Mouse (Mus musculus): ENCODE results near the gene Spaca3. TPM values are rescaled to one million over a fixed set of nuclear protein-coding genes. Genes with fewer than 3 reads are reported as not detected.

Gene Spaca3
- polyA plus RNA-seq, 1 experiment from 2014 or later: not detected

GRCm38 (mm10) chr11:80821296-80821695 is 36.9 kb upstream of the Spaca3 start:
- WGBS: 60% methylated on average over 14 of the region's 14 CpGs
- Histone ChIP-seq H3K9ac (replicated peaks; ENCODE audit: low read depth, low read length) (no peak overlapping the region), H3K4me2 (ENCODE audit: low read depth, low read length) (no peak overlapping the region), H3K4me1 (ENCODE audit: control insufficient read depth, insufficient read depth, low read length) (no peaks in the 10 kb centered on the region), H3K27ac (ENCODE audit: low read depth, low read length) (no peak overlapping the region), H3K27me3 (ENCODE audit: control insufficient read depth, insufficient read depth, low read length) (no peaks in the 10 kb centered on the region), H3K9me3 (ENCODE audit: control insufficient read depth, low read length) (no peaks in the 10 kb centered on the region), H3K36me3 (ENCODE audit: control insufficient read depth, insufficient read depth, low read length) (no peaks in the 10 kb centered on the region), H3K4me3 (ENCODE audit: low read depth, low read length) (no peak overlapping the region)
- ATAC-seq (ENCODE audit: low read depth): no peak

- H3K4me3 ChIP-seq (ENCODE audit: low read depth, low read length): no peak overlapping the region
- no peak for ATAC-seq (ENCODE audit: low read depth)
- H3K36me3 ChIP-seq (ENCODE audit: control insufficient read depth, insufficient read depth, low read length): no peaks in the 10 kb centered on the region
- H3K4me1 ChIP-seq (ENCODE audit: control insufficient read depth, insufficient read depth, low read length): no peaks in the 10 kb centered on the region
- H3K9ac ChIP-seq (replicated peaks; ENCODE audit: low read depth, low read length): no peak overlapping the region
- no peaks in the 10 kb centered on the region for H3K9me3 ChIP-seq (ENCODE audit: control insufficient read depth, low read length)
- no peaks in the 10 kb centered on the region for H3K27me3 ChIP-seq (ENCODE audit: control insufficient read depth, insufficient read depth, low read length)
- no peak overlapping the region for H3K27ac ChIP-seq (ENCODE audit: low read depth, low read length)
- WGBS: 65% methylated on average over 9 of the region's 9 CpGs
- H3K4me2 ChIP-seq (ENCODE audit: low read depth, low read length): no peak overlapping the region
Measured at GRCm38 (mm10) chr11:80821794-80822193, 36.4 kb upstream of the Spaca3 start.

DNA sequence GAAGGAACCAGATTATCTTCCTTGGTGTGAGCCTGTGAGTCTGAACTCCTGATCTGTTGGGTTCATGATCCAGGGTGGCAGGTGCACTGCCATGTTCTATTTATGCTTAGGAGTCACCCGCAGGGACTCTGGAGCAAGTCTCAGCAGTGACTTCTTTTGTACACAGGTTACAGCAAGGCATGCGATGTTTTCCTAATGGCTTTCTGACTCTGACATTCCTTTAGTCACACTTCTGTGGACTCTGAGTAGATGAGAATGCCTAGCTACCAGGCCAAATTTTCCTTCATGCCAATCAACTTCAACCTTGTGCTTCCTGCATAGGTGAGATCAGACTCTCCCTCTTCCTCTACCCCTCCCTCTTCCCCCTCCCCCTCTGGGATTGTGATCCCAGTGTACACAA is 22.8 kb upstream of the Spaca3 start:
- H3K36me3 ChIP-seq (ENCODE audit: control insufficient read depth, insufficient read depth, low read length): no peaks in the 10 kb centered on the region
- no peaks in the 10 kb centered on the region; the same call in 1 of the 2 replicates for H3K4me1 ChIP-seq (ENCODE audit: control insufficient read depth, insufficient read depth, low read length)
- no peaks in the 10 kb centered on the region for H3K27me3 ChIP-seq (ENCODE audit: control insufficient read depth, insufficient read depth, low read length)
- no peaks in the 10 kb centered on the region for H3K9me3 ChIP-seq (ENCODE audit: control insufficient read depth, low read length)
- no peak overlapping the region for H3K9ac ChIP-seq (replicated peaks; ENCODE audit: low read depth, low read length)
- 96% methylated on average over 2 of the region's 2 CpGs for WGBS
- H3K4me3 ChIP-seq (ENCODE audit: low read depth, low read length): no peak overlapping the region
- no peak for ATAC-seq (ENCODE audit: low read depth)
- no peak overlapping the region for H3K27ac ChIP-seq (ENCODE audit: low read depth, low read length)
- no peak overlapping the region for H3K4me2 ChIP-seq (ENCODE audit: low read depth, low read length)

DNA sequence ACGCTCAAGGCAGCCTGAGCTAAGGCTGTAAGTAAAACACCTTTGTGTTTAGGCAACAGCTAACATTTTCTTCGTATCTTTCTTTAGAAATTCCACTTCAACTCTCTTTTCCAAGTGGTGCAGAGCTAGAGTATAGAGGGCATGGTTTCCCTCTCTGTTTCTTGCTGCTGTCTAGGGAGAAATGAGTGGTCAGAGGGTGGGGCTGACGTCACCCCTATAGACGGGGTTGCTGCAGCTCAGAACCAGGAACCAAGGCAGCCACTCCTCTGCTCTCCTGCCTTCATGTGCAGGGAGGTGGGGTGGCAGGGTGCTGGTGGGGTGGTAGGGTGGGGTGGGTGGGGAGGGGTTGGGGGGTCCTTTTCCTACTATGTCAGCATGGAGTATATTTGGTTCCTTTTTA is 22.3 kb upstream of the Spaca3 start:
- ATAC-seq (ENCODE audit: low read depth): no peak
- no peak overlapping the region for H3K27ac ChIP-seq (ENCODE audit: low read depth, low read length)
- H3K9ac ChIP-seq (replicated peaks; ENCODE audit: low read depth, low read length): no peak overlapping the region
- no peak overlapping the region for H3K4me3 ChIP-seq (ENCODE audit: low read depth, low read length)
- WGBS: 79% methylated on average over 4 of the region's 4 CpGs
- no peak overlapping the region for H3K4me2 ChIP-seq (ENCODE audit: low read depth, low read length)
- no peaks in the 10 kb centered on the region for H3K36me3 ChIP-seq (ENCODE audit: control insufficient read depth, insufficient read depth, low read length)
- H3K9me3 ChIP-seq (ENCODE audit: control insufficient read depth, low read length): no peaks in the 10 kb centered on the region
- H3K27me3 ChIP-seq (ENCODE audit: control insufficient read depth, insufficient read depth, low read length): no peaks in the 10 kb centered on the region
- H3K4me1 ChIP-seq (ENCODE audit: control insufficient read depth, insufficient read depth, low read length): no peaks in the 10 kb centered on the region; the same call in 1 of the 2 replicates

GRCm38 (mm10) chr11:80838724-80839123 is 19.4 kb upstream of the Spaca3 start:
- H3K4me3 ChIP-seq (ENCODE audit: low read depth, low read length): no peak overlapping the region

DNA sequence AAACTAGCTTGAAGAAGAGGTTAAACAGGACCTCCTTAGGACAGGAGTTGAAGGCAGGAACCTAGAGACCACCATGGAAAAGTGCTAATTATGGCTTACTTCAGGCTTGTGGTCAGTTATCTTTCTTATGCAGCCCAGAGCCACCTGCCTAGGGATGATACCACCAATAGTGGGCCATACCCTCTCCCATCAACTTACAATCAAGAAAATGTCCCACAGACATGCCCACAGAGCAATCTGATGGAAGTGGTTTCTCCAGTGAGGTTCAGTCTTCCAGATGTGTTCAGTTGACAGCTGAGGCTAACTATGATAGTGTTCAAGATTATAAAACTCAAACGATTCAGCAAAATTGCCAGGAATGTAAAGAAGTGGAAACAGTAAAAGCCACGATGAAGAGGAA is 14.7 kb upstream of the Spaca3 start:
- Histone ChIP-seq H3K27ac (ENCODE audit: low read depth, low read length) (no peak overlapping the region), H3K4me3 (ENCODE audit: low read depth, low read length) (no peak overlapping the region), H3K36me3 (ENCODE audit: control insufficient read depth, insufficient read depth, low read length) (no peaks in the 10 kb centered on the region), H3K4me2 (ENCODE audit: low read depth, low read length) (no peak overlapping the region), H3K4me1 (ENCODE audit: control insufficient read depth, insufficient read depth, low read length) (no peaks in the 10 kb centered on the region), H3K27me3 (ENCODE audit: control insufficient read depth, insufficient read depth, low read length) (no peaks in the 10 kb centered on the region), H3K9ac (replicated peaks; ENCODE audit: low read depth, low read length) (no peak overlapping the region), H3K9me3 (ENCODE audit: control insufficient read depth, low read length) (no peaks in the 10 kb centered on the region)
- no peak for ATAC-seq (ENCODE audit: low read depth)
- 89% methylated on average over 2 of the region's 2 CpGs for whole genome bisulfite sequencing

More at GRCm38 (mm10) chr11:80838724-80839123, 19.4 kb upstream of the Spaca3 start:
- Histone ChIP-seq H3K4me1 (ENCODE audit: control insufficient read depth, insufficient read depth, low read length) (no peaks in the 10 kb centered on the region), H3K9ac (replicated peaks; ENCODE audit: low read depth, low read length) (no peak overlapping the region), H3K36me3 (ENCODE audit: control insufficient read depth, insufficient read depth, low read length) (no peaks in the 10 kb centered on the region), H3K4me2 (ENCODE audit: low read depth, low read length) (no peak overlapping the region), H3K9me3 (ENCODE audit: control insufficient read depth, low read length) (no peaks in the 10 kb centered on the region), H3K27ac (ENCODE audit: low read depth, low read length) (no peak overlapping the region), H3K27me3 (ENCODE audit: control insufficient read depth, insufficient read depth, low read length) (no peaks in the 10 kb centered on the region)
- WGBS: 84% methylated on average over 1 of the region's 1 CpGs
- no peak for ATAC-seq (ENCODE audit: low read depth)

DNA sequence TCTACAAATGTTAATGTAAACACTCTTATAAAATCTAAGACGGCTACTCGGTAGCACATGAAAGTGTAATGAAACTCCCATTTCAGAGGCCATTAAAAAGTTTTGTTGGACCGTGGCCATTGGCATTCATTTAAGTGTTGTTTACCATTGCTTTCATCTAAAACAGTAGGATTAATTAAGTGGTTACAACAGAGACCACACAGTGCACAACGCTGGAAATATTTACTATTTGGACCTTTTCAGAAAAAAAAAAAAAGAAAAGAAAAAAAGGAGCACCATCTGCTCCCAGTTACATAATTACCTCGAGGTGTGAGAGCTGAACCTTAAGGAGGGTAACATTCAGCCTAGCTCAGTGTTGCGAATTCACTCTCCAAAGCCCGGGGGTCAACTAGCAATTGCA is 12.7 kb upstream of the Spaca3 start:
- H3K9me3 ChIP-seq (ENCODE audit: control insufficient read depth, low read length): no peaks in the 10 kb centered on the region
- 49% methylated on average over 7 of the region's 7 CpGs for WGBS
- no peak for ATAC-seq (ENCODE audit: low read depth)
- no peak overlapping the region for H3K4me2 ChIP-seq (ENCODE audit: low read depth, low read length)
- H3K27me3 ChIP-seq (ENCODE audit: control insufficient read depth, insufficient read depth, low read length): no peaks in the 10 kb centered on the region
- H3K9ac ChIP-seq (replicated peaks; ENCODE audit: low read depth, low read length): no peak overlapping the region
- no peaks in the 10 kb centered on the region for H3K4me1 ChIP-seq (ENCODE audit: control insufficient read depth, insufficient read depth, low read length)
- H3K27ac ChIP-seq (ENCODE audit: low read depth, low read length): no peak overlapping the region
- no peaks in the 10 kb centered on the region for H3K36me3 ChIP-seq (ENCODE audit: control insufficient read depth, insufficient read depth, low read length)
- no peak overlapping the region for H3K4me3 ChIP-seq (ENCODE audit: low read depth, low read length)

DNA sequence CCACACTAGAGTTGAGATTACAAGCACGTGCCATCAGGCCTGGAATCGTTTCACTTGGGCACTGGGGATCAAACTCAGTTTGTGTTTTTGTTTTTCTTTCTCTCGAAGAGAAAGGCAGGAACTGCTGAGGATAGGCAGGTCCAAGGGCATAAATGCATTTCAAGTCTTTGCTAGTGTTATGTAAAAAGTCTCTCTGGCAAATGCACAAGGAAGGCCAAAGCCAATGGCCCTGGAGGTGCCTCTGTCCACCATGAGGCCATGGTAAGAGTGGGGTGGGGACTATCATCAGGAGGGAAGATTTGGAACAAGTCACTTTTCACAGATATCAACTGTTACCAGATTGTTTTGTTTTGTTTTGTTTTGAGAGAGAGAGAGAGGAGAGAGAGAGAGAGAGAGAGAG is 12.1 kb upstream of the Spaca3 start:
- WGBS: 54% methylated on average over 3 of the region's 3 CpGs
- H3K36me3 ChIP-seq (ENCODE audit: control insufficient read depth, insufficient read depth, low read length): no peaks in the 10 kb centered on the region
- H3K9ac ChIP-seq (replicated peaks; ENCODE audit: low read depth, low read length): no peak overlapping the region
- H3K27ac ChIP-seq (ENCODE audit: low read depth, low read length): no peak overlapping the region
- H3K4me1 ChIP-seq (ENCODE audit: control insufficient read depth, insufficient read depth, low read length): no peaks in the 10 kb centered on the region
- H3K4me3 ChIP-seq (ENCODE audit: low read depth, low read length): no peak overlapping the region
- no peaks in the 10 kb centered on the region for H3K27me3 ChIP-seq (ENCODE audit: control insufficient read depth, insufficient read depth, low read length)
- no peak overlapping the region for H3K4me2 ChIP-seq (ENCODE audit: low read depth, low read length)
- no peaks in the 10 kb centered on the region for H3K9me3 ChIP-seq (ENCODE audit: control insufficient read depth, low read length)
- ATAC-seq (ENCODE audit: low read depth): no peak

DNA sequence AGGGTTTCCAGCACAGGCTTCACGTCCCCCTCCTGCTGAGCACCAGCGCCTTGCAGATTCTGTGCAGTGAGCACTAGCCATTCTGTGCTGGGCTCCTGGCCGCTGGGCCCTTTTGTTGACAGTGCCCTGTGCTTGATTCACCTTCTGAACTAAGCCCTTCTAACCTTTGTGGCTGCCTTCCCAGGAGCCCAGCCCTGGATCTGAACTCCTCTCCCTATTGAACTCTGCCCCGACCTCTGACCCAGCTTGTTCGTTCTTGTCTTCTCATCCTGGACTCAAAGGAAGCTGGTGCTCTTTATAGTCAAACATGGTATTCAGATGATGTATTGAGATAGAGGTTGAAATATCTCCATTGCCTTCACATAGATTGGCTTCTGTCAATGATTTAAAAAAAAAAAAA is 10.0 kb upstream of the Spaca3 start:
- Histone ChIP-seq H3K9me3 (ENCODE audit: control insufficient read depth, low read length) (no peaks in the 10 kb centered on the region), H3K4me2 (ENCODE audit: low read depth, low read length) (no peak overlapping the region), H3K27me3 (ENCODE audit: control insufficient read depth, insufficient read depth, low read length) (no peaks in the 10 kb centered on the region), H3K9ac (replicated peaks; ENCODE audit: low read depth, low read length) (no peak overlapping the region), H3K36me3 (ENCODE audit: control insufficient read depth, insufficient read depth, low read length) (no peaks in the 10 kb centered on the region), H3K4me1 (ENCODE audit: control insufficient read depth, insufficient read depth, low read length) (no peaks in the 10 kb centered on the region), H3K4me3 (ENCODE audit: low read depth, low read length) (no peak overlapping the region), H3K27ac (ENCODE audit: low read depth, low read length) (no peak overlapping the region)
- WGBS: 51% methylated on average over 5 of the region's 5 CpGs
- ATAC-seq (ENCODE audit: low read depth): no peak

- no peaks in the 10 kb centered on the region for H3K4me1 ChIP-seq (ENCODE audit: control insufficient read depth, insufficient read depth, low read length)
- H3K4me2 ChIP-seq (ENCODE audit: low read depth, low read length): no peak overlapping the region
- no peak overlapping the region for H3K9ac ChIP-seq (replicated peaks; ENCODE audit: low read depth, low read length)
- WGBS: 52% methylated on average over 5 of the region's 5 CpGs
- ATAC-seq (ENCODE audit: low read depth): no peak
- no peak overlapping the region for H3K4me3 ChIP-seq (ENCODE audit: low read depth, low read length)
- H3K27me3 ChIP-seq (ENCODE audit: control insufficient read depth, insufficient read depth, low read length): no peaks in the 10 kb centered on the region
- no peak overlapping the region for H3K27ac ChIP-seq (ENCODE audit: low read depth, low read length)
- no peaks in the 10 kb centered on the region for H3K36me3 ChIP-seq (ENCODE audit: control insufficient read depth, insufficient read depth, low read length)
- H3K9me3 ChIP-seq (ENCODE audit: control insufficient read depth, low read length): no peaks in the 10 kb centered on the region
Measured at GRCm38 (mm10) chr11:80851859-80852258, 6.3 kb upstream of the Spaca3 start.

Data from neural tube, embryonic 14.5 days (tissue).